Mouse (Mus musculus): ENCODE measurements around the gene Pnmal1. TPM values are rescaled to one million over a fixed set of nuclear protein-coding genes. Genes with fewer than 3 reads are reported as not detected.

The Pnmal1 gene
- polyA plus RNA-seq, 1 experiment from 2014 or later, result 60.1 TPM

DNA sequence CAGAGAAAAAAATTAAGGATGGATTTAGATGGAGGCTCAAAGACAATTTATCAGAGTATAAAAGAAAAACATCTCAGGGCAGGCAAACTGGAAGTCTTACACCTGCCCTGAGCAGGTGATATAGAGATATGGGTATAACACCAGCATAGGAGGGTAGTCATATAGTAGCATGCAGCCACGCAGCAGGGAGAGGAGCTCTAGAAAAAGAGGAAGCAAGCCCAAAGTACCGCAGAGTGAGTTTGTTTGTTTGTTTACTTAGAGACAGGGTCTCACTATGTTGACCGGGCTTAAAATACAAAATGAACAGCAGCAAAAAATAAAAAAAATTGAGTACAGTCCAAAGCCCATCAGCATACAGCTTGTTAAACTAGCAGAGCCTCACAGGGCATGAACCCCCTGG lies 11.7 kb downstream of the Pnmal1 start:
- ATAC-seq (ENCODE audit: low read depth), result no peak
- Histone ChIP-seq H3K36me3 (ENCODE audit: control insufficient read depth, insufficient read depth, low read length) (no peaks in the 10 kb centered on the region), H3K27ac (ENCODE audit: low read depth, low read length) (no peak overlapping the region), H3K9ac (replicated peaks; ENCODE audit: low read depth, low read length) (no peak overlapping the region), H3K9me3 (ENCODE audit: control insufficient read depth, low read length) (no peaks in the 10 kb centered on the region), H3K4me2 (ENCODE audit: low read depth, low read length) (no peak overlapping the region), H3K4me3 (ENCODE audit: low read depth, low read length) (no peak overlapping the region), H3K27me3 (ENCODE audit: control insufficient read depth, insufficient read depth, low read length) (no peaks in the 10 kb centered on the region), H3K4me1 (ENCODE audit: control insufficient read depth, insufficient read depth, low read length) (no peaks in the 10 kb centered on the region)
- WGBS, result 84% methylated on average over 3 of the region's 3 CpGs

DNA sequence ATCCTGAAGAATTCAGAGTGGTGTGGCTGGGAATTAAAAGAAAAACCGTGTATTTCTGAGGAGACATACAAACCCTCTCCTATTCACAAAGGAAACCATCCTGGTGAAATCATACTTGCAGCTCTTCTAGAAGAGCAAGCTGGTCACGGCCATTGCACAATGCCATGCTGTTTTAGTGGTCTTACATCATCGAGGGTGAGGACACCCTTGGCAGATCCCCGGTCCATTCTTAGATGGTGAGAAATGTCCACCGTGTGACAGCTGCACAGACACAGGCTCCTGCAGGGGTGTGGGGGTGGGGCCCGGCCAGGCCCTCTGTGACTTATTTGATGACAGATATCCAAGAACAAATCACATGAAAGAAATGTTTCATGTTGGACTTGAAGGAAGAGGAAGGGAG lies 14.5 kb downstream of the Pnmal1 start:
- ATAC-seq (ENCODE audit: low read depth), result no peak
- 43% methylated on average over 6 of the region's 6 CpGs for WGBS
- no peak overlapping the region for H3K4me2 ChIP-seq (ENCODE audit: low read depth, low read length)
- no peaks in the 10 kb centered on the region for H3K36me3 ChIP-seq (ENCODE audit: control insufficient read depth, insufficient read depth, low read length)
- no peak overlapping the region for H3K4me3 ChIP-seq (ENCODE audit: low read depth, low read length)
- H3K9ac ChIP-seq (replicated peaks; ENCODE audit: low read depth, low read length), result no peak overlapping the region
- no peaks in the 10 kb centered on the region for H3K4me1 ChIP-seq (ENCODE audit: control insufficient read depth, insufficient read depth, low read length)
- no peaks in the 10 kb centered on the region for H3K27me3 ChIP-seq (ENCODE audit: control insufficient read depth, insufficient read depth, low read length)
- H3K27ac ChIP-seq (ENCODE audit: low read depth, low read length), result no peak overlapping the region
- no peaks in the 10 kb centered on the region for H3K9me3 ChIP-seq (ENCODE audit: control insufficient read depth, low read length)

DNA sequence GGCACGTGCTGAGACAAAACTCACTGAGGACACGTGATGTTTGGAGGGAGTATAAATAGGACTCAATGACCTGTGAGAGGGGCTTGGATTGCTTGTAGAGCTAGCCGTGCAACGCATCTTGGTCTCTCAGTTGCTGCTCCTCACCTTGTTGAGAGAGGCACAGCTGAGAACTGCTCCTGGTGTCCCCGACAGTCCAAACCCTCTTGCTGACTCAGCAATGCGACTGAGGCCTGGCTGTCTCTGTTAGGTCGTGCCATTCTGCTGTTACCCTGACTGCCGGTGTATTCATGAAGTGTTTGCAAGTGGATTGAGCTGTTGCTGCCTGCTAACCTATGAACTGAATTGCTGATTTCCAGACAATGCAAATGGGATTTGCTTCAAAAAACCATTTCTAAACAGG lies 16.8 kb downstream of the Pnmal1 start:
- no peaks in the 10 kb centered on the region for H3K9me3 ChIP-seq (ENCODE audit: control insufficient read depth, low read length)
- ATAC-seq (ENCODE audit: low read depth), result no peak
- WGBS, result 59% methylated on average over 8 of the region's 8 CpGs
- no peaks in the 10 kb centered on the region for H3K36me3 ChIP-seq (ENCODE audit: control insufficient read depth, insufficient read depth, low read length)
- no peak overlapping the region for H3K27ac ChIP-seq (ENCODE audit: low read depth, low read length)
- no peak overlapping the region for H3K4me2 ChIP-seq (ENCODE audit: low read depth, low read length)
- H3K4me3 ChIP-seq (ENCODE audit: low read depth, low read length), result no peak overlapping the region
- H3K4me1 ChIP-seq (ENCODE audit: control insufficient read depth, insufficient read depth, low read length), result no peaks in the 10 kb centered on the region
- H3K9ac ChIP-seq (replicated peaks; ENCODE audit: low read depth, low read length), result no peak overlapping the region
- H3K27me3 ChIP-seq (ENCODE audit: control insufficient read depth, insufficient read depth, low read length), result no peaks in the 10 kb centered on the region

DNA sequence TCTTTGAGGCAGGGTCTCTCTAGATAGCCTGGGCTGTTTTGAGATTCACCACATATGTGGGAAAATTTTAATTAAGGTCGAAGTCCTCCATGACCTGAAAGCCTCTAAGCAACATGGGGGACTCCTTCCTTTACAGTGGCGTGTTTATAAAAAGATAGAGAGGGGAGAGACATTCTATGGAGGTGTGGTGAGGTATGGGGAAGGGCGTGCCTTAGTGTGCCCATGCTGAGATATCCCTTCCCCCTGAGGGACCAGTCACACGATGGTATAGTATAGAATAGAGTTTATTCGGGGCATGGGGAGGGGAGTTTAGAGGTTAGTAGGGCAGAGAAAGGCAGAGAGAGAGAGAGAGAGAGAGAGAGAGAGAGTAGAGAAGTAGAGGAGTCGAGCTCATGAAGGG lies 18.7 kb downstream of the Pnmal1 start:
- 70% methylated on average over 6 of the region's 6 CpGs for WGBS
- Histone ChIP-seq H3K9me3 (ENCODE audit: control insufficient read depth, low read length) (no peaks in the 10 kb centered on the region), H3K4me2 (ENCODE audit: low read depth, low read length) (no peak overlapping the region), H3K4me3 (ENCODE audit: low read depth, low read length) (no peak overlapping the region), H3K4me1 (ENCODE audit: control insufficient read depth, insufficient read depth, low read length) (peaks cover 8% of the 10 kb centered on the region), H3K27ac (ENCODE audit: low read depth, low read length) (no peak overlapping the region), H3K36me3 (ENCODE audit: control insufficient read depth, insufficient read depth, low read length) (no peaks in the 10 kb centered on the region), H3K27me3 (ENCODE audit: control insufficient read depth, insufficient read depth, low read length) (no peaks in the 10 kb centered on the region), H3K9ac (replicated peaks; ENCODE audit: low read depth, low read length) (no peak overlapping the region)
- no peak for ATAC-seq (ENCODE audit: low read depth)

DNA sequence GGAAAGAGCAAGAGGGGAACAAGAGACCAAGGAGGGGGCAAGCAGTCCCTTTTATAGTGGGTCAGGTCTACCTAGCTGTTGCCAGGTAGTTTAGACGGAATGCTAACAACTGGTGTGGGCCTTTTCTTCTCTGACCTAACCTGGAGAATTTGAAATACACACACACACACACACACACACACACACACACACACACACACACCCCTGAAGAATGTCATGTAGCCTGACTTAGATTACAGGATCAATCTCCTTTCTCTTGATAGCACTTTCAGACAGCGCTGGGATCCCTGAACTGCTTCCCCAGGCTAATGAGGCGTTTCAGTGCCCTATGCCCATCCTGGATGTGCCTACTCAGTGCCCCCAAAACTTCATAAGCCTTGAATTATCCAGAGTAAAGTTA lies 19.1 kb downstream of the Pnmal1 start:
- H3K36me3 ChIP-seq (ENCODE audit: control insufficient read depth, insufficient read depth, low read length), result no peaks in the 10 kb centered on the region
- no peaks in the 10 kb centered on the region for H3K27me3 ChIP-seq (ENCODE audit: control insufficient read depth, insufficient read depth, low read length)
- no peak for ATAC-seq (ENCODE audit: low read depth)
- peaks cover 12% of the 10 kb centered on the region for H3K4me1 ChIP-seq (ENCODE audit: control insufficient read depth, insufficient read depth, low read length)
- no peak overlapping the region for H3K9ac ChIP-seq (replicated peaks; ENCODE audit: low read depth, low read length)
- no peak overlapping the region for H3K4me3 ChIP-seq (ENCODE audit: low read depth, low read length)
- 89% methylated on average over 3 of the region's 3 CpGs for WGBS
- no peak overlapping the region for H3K4me2 ChIP-seq (ENCODE audit: low read depth, low read length)
- no peak overlapping the region for H3K27ac ChIP-seq (ENCODE audit: low read depth, low read length)
- H3K9me3 ChIP-seq (ENCODE audit: control insufficient read depth, low read length), result no peaks in the 10 kb centered on the region

DNA sequence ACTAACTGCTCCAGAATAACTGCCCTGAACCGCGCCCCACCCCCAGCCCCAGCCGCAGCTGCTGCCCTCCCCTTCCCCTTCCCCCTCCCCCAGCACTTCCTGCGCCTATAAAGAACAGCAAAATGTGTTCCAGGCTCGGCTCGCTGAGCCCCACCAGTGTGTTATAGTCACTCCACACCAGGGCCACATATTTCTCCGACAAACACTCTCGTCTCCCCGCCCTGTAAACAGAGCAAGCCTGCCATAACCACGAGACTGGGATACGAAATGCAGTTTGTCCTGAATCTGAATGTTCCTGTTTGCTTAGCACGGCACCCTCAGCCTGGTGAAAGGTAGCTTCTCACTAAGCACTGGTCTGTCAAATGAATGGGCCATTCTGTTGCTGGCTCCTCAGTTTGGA lies 20.9 kb downstream of the Pnmal1 start:
- no peaks in the 10 kb centered on the region for H3K27me3 ChIP-seq (ENCODE audit: control insufficient read depth, insufficient read depth, low read length)
- no peaks in the 10 kb centered on the region for H3K36me3 ChIP-seq (ENCODE audit: control insufficient read depth, insufficient read depth, low read length)
- no peak; the same call in 1 of the 2 replicates for ATAC-seq (ENCODE audit: low read depth)
- whole genome bisulfite sequencing, result 1% methylated on average over 12 of the region's 12 CpGs
- no peak overlapping the region for H3K4me3 ChIP-seq (ENCODE audit: low read depth, low read length)
- H3K4me2 ChIP-seq (ENCODE audit: low read depth, low read length), result peak overlapping the region; percentile 33
- no peaks in the 10 kb centered on the region for H3K9me3 ChIP-seq (ENCODE audit: control insufficient read depth, low read length)
- H3K27ac ChIP-seq (ENCODE audit: low read depth, low read length), result peak overlapping the region; percentile 46
- peaks cover 18% of the 10 kb centered on the region for H3K4me1 ChIP-seq (ENCODE audit: control insufficient read depth, insufficient read depth, low read length)
- H3K9ac ChIP-seq (replicated peaks; ENCODE audit: low read depth, low read length), result no peak overlapping the region

DNA sequence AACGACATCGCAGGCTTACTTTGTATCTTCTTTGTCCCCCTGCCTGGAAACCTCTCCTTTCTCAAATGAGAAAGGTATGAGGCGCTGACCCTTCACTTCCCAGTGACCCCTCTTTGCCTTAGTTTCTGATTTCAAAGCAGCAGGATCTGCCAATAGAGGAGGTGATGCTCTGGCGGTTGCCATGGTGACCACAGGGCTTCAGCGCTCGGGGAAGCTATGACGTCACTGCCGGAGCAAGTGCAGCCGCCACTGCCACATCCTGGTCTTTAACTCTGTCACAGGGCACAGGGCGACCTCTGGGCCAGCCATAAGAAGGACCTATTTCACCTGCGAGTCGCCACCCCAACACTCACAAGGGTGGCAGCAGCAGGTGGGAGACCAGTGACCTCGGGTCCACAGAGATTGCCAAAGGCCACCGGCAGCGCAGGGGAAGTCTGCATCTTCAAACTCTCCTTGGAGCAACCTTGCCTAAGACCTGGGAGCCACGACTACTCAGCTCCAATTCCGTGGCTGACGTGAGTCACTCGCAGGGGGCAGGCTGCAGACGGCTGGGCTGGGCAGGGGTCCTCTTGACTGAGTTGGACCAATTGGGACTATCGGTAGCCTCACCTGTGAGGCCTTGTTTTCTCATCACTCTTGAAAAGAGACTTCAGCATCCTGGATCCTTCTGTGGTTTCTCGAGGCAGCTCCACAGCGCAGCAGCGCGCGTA lies 23.5 kb downstream of the Pnmal1 start, which contains the start of gene Gm42372:
Gene Gm42372, plus strand, starts transcription at position 228 of the 710 bp plus-strand sequence.
- Histone ChIP-seq H3K4me1 (ENCODE audit: control insufficient read depth, insufficient read depth, low read length) (peaks cover 31% of the 10 kb centered on the region), H3K4me2 (ENCODE audit: low read depth, low read length) (peak within 1 kb of the TSS; percentile 85), H3K9ac (replicated peaks; ENCODE audit: low read depth, low read length) (peak within 1 kb of the TSS; percentile 61), H3K27ac (ENCODE audit: low read depth, low read length) (peak within 1 kb of the TSS; percentile 67), H3K4me3 (ENCODE audit: low read depth, low read length) (peak within 1 kb of the TSS; percentile 45), H3K9me3 (ENCODE audit: control insufficient read depth, low read length) (no peaks in the 10 kb centered on the region), H3K36me3 (ENCODE audit: control insufficient read depth, insufficient read depth, low read length) (no peaks in the 10 kb centered on the region), H3K27me3 (ENCODE audit: control insufficient read depth, insufficient read depth, low read length) (no peaks in the 10 kb centered on the region)
- ATAC-seq (ENCODE audit: low read depth), result peak; percentile 78
- WGBS, result 19% methylated on average over 26 of the region's 26 CpGs

DNA sequence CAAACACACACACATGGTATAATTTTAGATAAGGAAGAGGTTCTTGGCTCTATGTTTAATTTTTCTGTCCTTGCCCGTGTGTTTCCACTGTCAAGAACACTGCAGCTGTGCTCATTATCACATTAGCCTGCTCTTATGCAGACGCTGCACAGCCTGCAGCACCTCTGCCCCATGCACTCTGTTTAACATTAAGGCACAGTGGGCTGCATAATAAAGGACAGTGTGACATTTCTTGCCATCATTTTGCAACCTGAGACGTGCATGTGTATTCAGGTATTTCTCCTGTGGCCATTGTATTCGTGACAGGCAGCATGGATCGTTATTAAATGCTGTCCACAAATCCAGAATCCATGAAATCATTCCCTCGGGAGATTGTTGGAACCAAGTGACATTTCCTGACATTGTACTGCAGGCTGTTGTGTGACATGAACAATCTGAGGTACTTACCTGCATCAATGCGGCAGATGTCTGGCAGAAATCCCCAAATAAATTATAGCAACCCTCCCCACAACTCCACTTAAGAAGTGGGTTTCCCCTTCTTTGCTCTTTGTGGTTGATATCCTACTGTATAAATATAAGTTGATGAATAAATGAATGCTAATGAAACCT lies 28.2 kb downstream of the Pnmal1 start:
- no peak overlapping the region for H3K4me3 ChIP-seq (ENCODE audit: low read depth, low read length)
- no peaks in the 10 kb centered on the region for H3K36me3 ChIP-seq (ENCODE audit: control insufficient read depth, insufficient read depth, low read length)
- 23% methylated on average over 7 of the region's 7 CpGs for WGBS
- H3K4me1 ChIP-seq (ENCODE audit: control insufficient read depth, insufficient read depth, low read length), result peaks cover 29% of the 10 kb centered on the region
- no peaks in the 10 kb centered on the region for H3K9me3 ChIP-seq (ENCODE audit: control insufficient read depth, low read length)
- H3K27ac ChIP-seq (ENCODE audit: low read depth, low read length), result peak overlapping the region; percentile 79
- H3K27me3 ChIP-seq (ENCODE audit: control insufficient read depth, insufficient read depth, low read length), result no peaks in the 10 kb centered on the region
- H3K4me2 ChIP-seq (ENCODE audit: low read depth, low read length), result peak overlapping the region; percentile 24; the same call in 1 of the 2 replicates
- no peak overlapping the region for H3K9ac ChIP-seq (replicated peaks; ENCODE audit: low read depth, low read length)
- no peak for ATAC-seq (ENCODE audit: low read depth)

DNA sequence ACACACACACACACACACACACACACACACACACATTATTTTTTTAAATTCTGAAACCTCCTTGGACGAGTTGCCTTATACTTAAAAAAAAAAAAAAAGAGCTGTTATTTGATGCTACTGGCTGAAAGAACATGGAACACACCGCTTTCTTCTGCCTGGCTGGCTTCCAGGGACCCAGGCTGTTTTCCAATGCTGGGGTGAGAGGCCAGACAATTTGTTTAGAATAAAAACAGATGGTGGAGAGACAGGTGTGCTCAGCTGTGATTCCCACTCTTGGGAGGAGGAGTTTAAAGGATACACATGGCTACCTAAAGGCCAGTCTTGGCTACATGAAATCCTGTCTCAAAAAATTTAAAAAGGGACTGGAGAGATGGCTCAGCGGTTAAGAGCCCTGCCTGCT lies 28.9 kb downstream of the Pnmal1 start:
- 29% methylated on average over 3 of the region's 3 CpGs for WGBS
- Histone ChIP-seq H3K27ac (ENCODE audit: low read depth, low read length) (peak overlapping the region; percentile 79), H3K36me3 (ENCODE audit: control insufficient read depth, insufficient read depth, low read length) (no peaks in the 10 kb centered on the region), H3K9me3 (ENCODE audit: control insufficient read depth, low read length) (no peaks in the 10 kb centered on the region), H3K4me2 (ENCODE audit: low read depth, low read length) (no peak overlapping the region), H3K4me3 (ENCODE audit: low read depth, low read length) (no peak overlapping the region), H3K4me1 (ENCODE audit: control insufficient read depth, insufficient read depth, low read length) (peaks cover 22% of the 10 kb centered on the region), H3K27me3 (ENCODE audit: control insufficient read depth, insufficient read depth, low read length) (no peaks in the 10 kb centered on the region), H3K9ac (replicated peaks; ENCODE audit: low read depth, low read length) (no peak overlapping the region)
- ATAC-seq (ENCODE audit: low read depth), result no peak
